Mouse (Mus musculus): ENCODE measurements around the gene Plekha5.

DNA sequence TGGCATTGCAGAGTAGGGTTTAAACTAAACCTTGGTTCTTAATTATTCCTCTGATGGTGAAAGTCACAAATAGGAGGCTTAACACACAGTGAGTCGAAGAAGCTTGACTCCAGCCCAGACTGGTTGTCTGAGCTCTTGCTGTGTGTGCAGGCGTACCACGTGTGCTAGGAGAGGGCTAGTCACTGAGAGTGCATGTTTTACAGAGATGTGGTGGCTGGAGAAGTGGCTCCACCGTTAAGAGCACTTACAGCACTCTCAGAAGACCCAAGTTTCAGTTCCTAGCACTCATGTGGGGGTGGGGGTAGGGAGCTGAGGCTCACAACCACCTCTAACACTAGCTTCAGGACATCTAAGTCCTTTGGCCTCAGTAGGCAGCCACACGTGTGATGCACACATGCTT, 29.6 kb downstream of the Plekha5 start:
- TF ChIP-seq CTCF (IDR thresholded peaks at IDR 0.05; ENCODE audit: extremely low read depth, insufficient read length, insufficient replicate concordance, low read depth, low read length) = no peak
- TF ChIP-seq POLR2A (IDR thresholded peaks at IDR 0.05; ENCODE audit: low read depth, low read length) = no peak
